Mouse (Mus musculus) brown adipose tissue, adult 24 weeks (tissue): Measurements from ENCODE around the gene Trit1. TPM values are rescaled to one million over a fixed set of nuclear protein-coding genes. Genes with fewer than 3 reads are reported as not detected.

ENCODE experiments used
- H3K27ac ChIP-seq: fragments of 200-500 bp; replicated peaks from 2 replicates; pipeline ENCODE4 v1.5.1; 2012; ENCODE audit warnings: low read depth, mild to moderate bottlenecking, low read length
- H3K4me1 ChIP-seq: fragments of 200-500 bp; 2 replicates; pipeline ENCODE4 v1.6.1; 2012; ENCODE audit warnings: low read length, mixed read lengths; ENCODE audit not compliant: control insufficient read depth, insufficient read depth, insufficient read length
- H3K4me3 ChIP-seq: fragments of 200-500 bp; 2 replicates; pipeline ENCODE4 v1.5.1; 2012; ENCODE audit warnings: low read depth, mild to moderate bottlenecking, low read length, moderate library complexity; ENCODE audit not compliant: insufficient read depth
- polyA plus RNA-seq: library from polyadenylated mRNA; stranded (reverse); fragments of >200 nt; gene quantifications from 2 replicates; pipeline ENCODE4 v1.2.4, GENCODE M21; 2012; ENCODE audit not compliant: missing spikeins, insufficient read depth, insufficient read length

The Trit1 gene
- polyA plus RNA-seq, 1 experiment, result 20.8 TPM

- no peak overlapping the region; the same call in 1 of the 2 replicates for H3K27ac ChIP-seq
Measured at GRCm38 (mm10) chr4:123050681-123051211, 34.3 kb downstream of the Trit1 start.

GRCm38 (mm10) chr4:123053179-123053578, 36.8 kb downstream of the Trit1 start:
- no peak overlapping the region for H3K4me3 ChIP-seq
- peaks cover 6% of the 10 kb centered on the region for H3K4me1 ChIP-seq
- H3K27ac ChIP-seq, result no peak overlapping the region

More at GRCm38 (mm10) chr4:123050681-123051211, 34.3 kb downstream of the Trit1 start:
- Histone ChIP-seq H3K4me1 (peaks cover 11% of the 10 kb centered on the region), H3K4me3 (no peak overlapping the region)

- Histone ChIP-seq H3K4me3 (no peak overlapping the region), H3K27ac (no peak overlapping the region), H3K4me1 (peaks cover 6% of the 10 kb centered on the region)
Measured at GRCm38 (mm10) chr4:123054172-123054790, 37.9 kb downstream of the Trit1 start.

DNA sequence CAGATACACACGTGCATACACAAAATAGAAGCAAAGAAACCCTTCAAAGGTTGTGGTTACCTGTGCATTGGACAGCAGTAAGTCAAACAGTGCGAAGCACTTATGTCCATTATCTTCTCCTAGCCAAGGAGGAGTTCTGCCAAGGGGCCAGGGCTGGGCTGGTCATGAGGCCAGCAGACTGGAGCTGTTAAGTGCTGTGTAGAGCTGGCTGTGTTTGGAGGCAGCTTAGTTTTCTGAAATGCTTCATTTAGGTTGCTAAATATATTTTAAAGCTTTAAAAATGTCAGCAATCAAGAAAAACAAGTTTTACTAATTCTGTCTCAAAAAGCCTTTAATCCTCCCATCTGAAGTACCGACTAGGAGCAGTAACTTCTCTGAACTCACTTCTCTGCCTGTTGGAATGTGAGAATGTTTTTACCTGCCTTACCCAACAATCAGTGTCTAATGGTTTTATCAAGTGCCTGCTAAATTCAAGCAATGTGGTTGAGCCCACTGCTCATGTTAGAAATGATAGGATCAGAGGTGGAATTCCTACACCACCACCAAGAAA, 40.2 kb downstream of the Trit1 start:
- no peaks in the 10 kb centered on the region for H3K4me1 ChIP-seq
- H3K4me3 ChIP-seq, result no peak overlapping the region

DNA sequence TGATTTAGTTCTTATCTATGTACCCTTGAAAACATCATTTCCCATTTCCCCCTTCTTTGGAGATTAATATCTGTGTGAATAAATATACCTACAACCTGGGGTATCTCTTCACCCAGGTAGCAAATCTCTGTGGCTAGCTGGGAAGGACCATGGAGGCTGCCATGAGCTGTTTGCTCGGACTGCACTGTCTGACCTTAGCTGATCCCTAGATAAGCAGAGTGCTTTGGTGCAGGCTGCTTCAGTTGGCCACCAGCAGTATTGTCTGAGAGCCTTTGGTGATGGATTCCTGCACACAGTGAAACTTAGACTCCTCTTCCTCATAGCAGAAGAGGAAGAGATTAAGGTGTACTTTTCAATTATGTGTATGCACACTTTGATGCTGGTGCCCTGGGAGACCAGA, 41.6 kb downstream of the Trit1 start:
- Histone ChIP-seq H3K4me3 (no peak overlapping the region), H3K4me1 (no peaks in the 10 kb centered on the region)

More for the DNA sequence above, 40.2 kb downstream of the Trit1 start:
- H3K27ac ChIP-seq, result no peak overlapping the region

DNA sequence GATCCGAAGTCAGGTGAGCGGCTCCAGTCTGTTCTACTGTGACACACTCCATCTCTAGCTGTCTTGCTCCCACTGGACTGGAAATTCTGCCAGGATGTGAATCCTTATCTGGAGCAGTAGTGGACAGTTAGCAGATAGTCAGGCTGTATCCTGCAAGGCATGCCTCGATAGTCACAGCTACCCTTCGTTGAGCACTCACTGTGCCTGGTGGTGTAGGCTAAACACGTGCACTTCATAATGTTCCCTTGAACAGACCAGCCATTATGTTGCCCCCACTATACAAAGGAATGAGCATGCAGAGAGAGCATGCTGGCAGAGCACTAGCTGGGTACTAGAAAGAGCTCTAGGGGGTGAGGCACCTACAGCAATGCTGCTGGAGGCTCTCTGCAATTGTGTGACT, 45.3 kb downstream of the Trit1 start:
- H3K27ac ChIP-seq, result no peak overlapping the region
- no peaks in the 10 kb centered on the region for H3K4me1 ChIP-seq
- no peak overlapping the region for H3K4me3 ChIP-seq

More for the DNA sequence above, 41.6 kb downstream of the Trit1 start:
- no peak overlapping the region for H3K27ac ChIP-seq

DNA sequence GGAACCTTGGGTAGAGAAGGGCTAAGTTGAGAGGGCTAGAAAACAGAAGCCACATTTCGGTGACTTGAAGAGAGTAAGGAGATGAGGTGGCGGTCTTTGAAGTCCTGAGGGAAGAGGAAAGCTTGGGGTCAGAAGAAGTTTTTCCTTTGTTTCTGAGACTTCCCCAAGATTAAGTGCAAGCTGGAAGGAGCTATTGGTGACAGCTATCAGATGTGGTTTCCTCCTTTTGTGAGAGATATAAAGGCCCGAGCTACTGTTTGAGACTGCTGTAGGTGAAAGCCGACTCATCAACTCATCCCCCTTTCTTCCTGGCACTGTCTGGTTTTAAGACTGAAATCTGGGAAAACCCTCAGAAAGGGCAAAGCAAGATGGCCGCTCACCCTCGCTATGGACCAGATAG, 52.2 kb downstream of the Trit1 start:
- Histone ChIP-seq H3K4me1 (no peaks in the 10 kb centered on the region), H3K27ac (no peak overlapping the region), H3K4me3 (no peak overlapping the region)

DNA sequence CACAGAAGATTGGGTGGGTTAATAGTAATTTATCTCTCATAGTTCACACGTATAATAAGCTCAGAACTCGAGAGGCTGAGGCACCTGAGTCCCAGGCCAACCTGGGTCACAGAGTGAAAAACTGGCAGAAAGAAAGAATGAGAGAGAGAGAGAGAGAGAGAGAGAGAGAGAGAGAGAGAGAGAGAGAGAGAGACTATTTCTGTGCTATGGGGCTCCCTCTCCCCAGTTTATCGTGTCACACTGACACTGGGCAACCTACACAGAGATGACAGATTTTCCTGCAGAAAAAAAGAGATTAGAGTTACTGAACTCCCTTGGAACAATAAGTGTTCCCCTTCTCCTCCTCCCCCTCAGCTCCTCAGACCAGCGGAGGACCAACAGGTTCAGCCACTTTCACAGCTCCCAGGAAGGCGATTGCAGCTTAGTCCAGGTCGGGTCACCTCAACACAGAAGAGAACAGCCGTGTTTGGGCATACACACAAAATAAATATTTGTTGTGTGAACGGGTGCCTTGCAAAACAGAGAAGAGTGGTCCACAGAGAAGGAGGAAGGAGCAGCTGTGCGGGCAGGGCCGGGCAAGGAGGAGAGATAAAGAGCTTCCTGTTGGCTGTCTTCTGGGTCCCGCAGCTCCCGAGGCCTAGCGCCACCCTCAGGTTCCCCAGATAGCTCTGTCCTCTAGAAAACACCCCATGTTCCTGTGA, 55.0 kb downstream of the Trit1 start:
- Histone ChIP-seq H3K4me1 (no peaks in the 10 kb centered on the region), H3K27ac (no peak overlapping the region), H3K4me3 (no peak overlapping the region)

- Histone ChIP-seq H3K27ac (no peak overlapping the region), H3K4me3 (no peak overlapping the region), H3K4me1 (no peaks in the 10 kb centered on the region)
Measured at GRCm38 (mm10) chr4:123076928-123077327, 60.5 kb downstream of the Trit1 start.

DNA sequence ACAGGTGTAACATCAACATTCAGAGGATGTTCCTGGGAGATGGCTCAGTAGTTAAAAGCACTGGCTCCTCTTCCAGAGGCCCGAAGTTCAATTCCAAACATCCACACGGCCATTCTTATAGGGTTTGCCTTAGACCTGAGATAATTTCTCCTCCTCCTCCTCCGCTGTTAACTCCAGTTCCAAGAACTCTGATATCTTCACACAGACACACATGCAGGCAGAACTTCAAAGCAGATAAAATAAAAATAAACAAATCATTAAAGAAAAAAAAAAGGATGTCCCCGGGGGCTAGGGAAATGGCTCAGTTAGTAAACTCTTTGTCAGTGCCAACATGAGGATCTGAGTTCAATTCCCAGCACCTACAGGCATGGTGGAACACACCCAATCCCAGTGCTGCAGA, 61.8 kb downstream of the Trit1 start:
- Histone ChIP-seq H3K4me1 (no peaks in the 10 kb centered on the region), H3K27ac (no peak overlapping the region), H3K4me3 (no peak overlapping the region)

DNA sequence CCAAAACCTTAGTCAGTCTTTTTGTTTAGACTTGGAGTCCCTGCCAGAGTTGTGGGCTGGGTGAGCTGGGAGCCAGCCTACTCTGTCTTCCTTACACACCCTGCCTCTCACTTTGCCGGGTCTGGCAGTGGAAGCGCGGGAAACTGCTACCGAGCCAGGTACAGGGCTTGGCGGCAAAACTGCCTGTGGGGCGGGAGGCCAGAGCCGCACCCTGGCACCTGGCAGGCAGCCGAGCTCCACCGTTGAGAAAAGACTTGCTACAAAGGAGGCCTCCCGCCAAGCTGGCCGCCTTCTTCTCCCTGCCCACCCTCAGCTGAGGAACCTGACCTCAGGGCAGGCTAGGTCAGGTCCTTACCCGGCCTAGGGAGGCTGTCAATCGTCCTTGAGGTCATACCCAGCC, 64.4 kb downstream of the Trit1 start:
- Histone ChIP-seq H3K27ac (no peak overlapping the region), H3K4me1 (no peaks in the 10 kb centered on the region), H3K4me3 (no peak overlapping the region)

GRCm38 (mm10) chr4:123082283-123083163, 66.1 kb downstream of the Trit1 start:
- no peaks in the 10 kb centered on the region for H3K4me1 ChIP-seq
- H3K27ac ChIP-seq, result no peak overlapping the region
- no peak overlapping the region for H3K4me3 ChIP-seq

GRCm38 (mm10) chr4:123083323-123083902, 67.0 kb downstream of the Trit1 start:
- no peak overlapping the region for H3K27ac ChIP-seq
- H3K4me3 ChIP-seq, result no peak overlapping the region
- H3K4me1 ChIP-seq, result no peaks in the 10 kb centered on the region

DNA sequence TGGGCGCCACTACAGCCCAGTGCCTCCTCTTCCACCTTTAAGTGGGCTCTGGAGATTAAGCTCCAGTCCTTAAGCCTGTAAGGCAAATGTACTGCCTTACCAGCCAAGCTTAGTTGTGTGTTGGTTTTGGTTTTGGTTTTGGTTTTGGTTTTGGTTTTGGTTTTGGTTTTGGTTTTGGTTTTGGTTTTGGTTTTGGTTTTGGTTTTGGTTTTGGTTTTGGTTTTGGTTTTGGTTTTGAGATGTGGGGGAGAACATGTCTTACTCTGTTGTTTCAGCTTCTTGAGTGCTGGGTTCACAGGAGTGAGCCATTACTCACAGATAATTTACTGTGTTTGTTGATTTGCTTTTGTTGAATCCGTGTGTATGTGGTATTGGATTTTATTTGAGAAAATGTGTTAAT, 68.9 kb downstream of the Trit1 start:
- H3K4me3 ChIP-seq, result no peak overlapping the region
- no peak overlapping the region for H3K27ac ChIP-seq
- no peaks in the 10 kb centered on the region for H3K4me1 ChIP-seq

- Histone ChIP-seq H3K27ac (no peak overlapping the region), H3K4me3 (no peak overlapping the region), H3K4me1 (no peaks in the 10 kb centered on the region)
Measured at GRCm38 (mm10) chr4:123086381-123086780, 70.0 kb downstream of the Trit1 start.
